ENCODE assay signal across 46 mouse cellular contexts in the genomic region with DNA sequence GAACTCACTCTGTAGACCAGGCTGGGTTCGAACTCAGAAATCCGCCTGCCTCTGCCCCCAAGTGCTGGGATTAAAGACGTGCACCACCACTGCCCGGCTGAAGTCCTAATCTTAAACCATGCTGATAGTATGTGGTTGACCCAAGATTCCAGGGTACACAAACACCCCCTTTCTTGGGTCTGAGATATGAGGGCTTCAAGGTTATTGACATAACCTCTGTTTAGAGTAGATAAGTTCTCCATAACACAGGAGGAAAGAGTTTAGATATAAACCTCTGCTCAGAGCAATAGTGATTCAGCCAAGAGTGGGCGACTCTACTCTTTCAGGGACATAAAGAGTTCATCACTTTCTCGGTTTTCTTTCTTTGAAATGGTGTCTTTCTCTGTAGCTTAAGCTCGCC. TPM values are rescaled to one million over a fixed set of nuclear protein-coding genes. Genes with fewer than 3 reads are reported as not detected.
"Had no signal": no experiment of that assay in that cellular context is flagged by ENCODE, and none has a peak within 500 bp of the region (broad histone marks: within the 10 kb centered on the region; RNA-seq: fewer than 3 reads in every experiment).

No protein-coding gene starts in this region.

- H3K9ac ChIP-seq: limb, embryonic 12.5 days; limb, embryonic 13.5 days; limb, embryonic 15.5 days; liver, embryonic 12.5 days; liver, embryonic 13.5 days; liver, embryonic 14.5 days; liver, embryonic 15.5 days; liver, postnatal 0 days; lung, embryonic 14.5 days; lung, embryonic 15.5 days; midbrain, embryonic 12.5 days; midbrain, embryonic 13.5 days; midbrain, embryonic 15.5 days; neural tube, embryonic 12.5 days; neural tube, embryonic 13.5 days had no signal

- H3K4me1 ChIP-seq: limb, embryonic 10.5 days; limb, embryonic 12.5 days; liver, embryonic 12.5 days; liver, embryonic 13.5 days; liver, embryonic 15.5 days; neural tube, embryonic 12.5 days had no signal

- DNase-seq: left cerebral cortex, postnatal 4 days; liver; liver, embryonic 13.5 days; liver, postnatal 0 days; lung, adult 18-20 months; lung, adult 2 months; lung, embryonic 14.5 days; lung, postnatal 10 days; lung, postnatal 14 days; lung, postnatal 36 days; lung, postnatal 4 days; midbrain, embryonic 14.5 days had no signal

- H3K9me3 ChIP-seq: limb, embryonic 10.5 days; limb, embryonic 12.5 days; limb, embryonic 13.5 days; limb, embryonic 15.5 days; liver, embryonic 12.5 days; liver, embryonic 13.5 days; liver, embryonic 15.5 days; lung, embryonic 15.5 days; megakaryocyte, embryonic 14.5 days; midbrain, embryonic 10.5 days; midbrain, embryonic 12.5 days; midbrain, embryonic 13.5 days; midbrain, embryonic 15.5 days; neural tube, embryonic 12.5 days; neural tube, embryonic 13.5 days had no signal

- ATAC-seq: liver, embryonic 12.5 days; liver, postnatal 0 days; midbrain, embryonic 13.5 days; midbrain, embryonic 15.5 days; midbrain, embryonic 16.5 days had no signal

- H3K4me2 ChIP-seq: limb, embryonic 12.5 days; limb, embryonic 13.5 days; limb, embryonic 15.5 days; liver, embryonic 11.5 days; liver, embryonic 12.5 days; liver, embryonic 13.5 days; liver, embryonic 15.5 days; lung, embryonic 14.5 days; lung, embryonic 15.5 days; midbrain, embryonic 11.5 days; midbrain, embryonic 12.5 days; midbrain, embryonic 13.5 days; midbrain, embryonic 15.5 days; neural tube, embryonic 12.5 days; neural tube, embryonic 13.5 days had no signal

- H3K36me3 ChIP-seq: limb, embryonic 10.5 days; limb, embryonic 12.5 days; limb, embryonic 13.5 days; limb, embryonic 15.5 days; liver, embryonic 12.5 days; liver, embryonic 13.5 days; liver, embryonic 15.5 days; lung, embryonic 15.5 days; midbrain, embryonic 10.5 days; midbrain, embryonic 12.5 days; midbrain, embryonic 13.5 days; midbrain, embryonic 15.5 days; neural tube, embryonic 12.5 days; neural tube, embryonic 13.5 days had no signal

- H3K27ac ChIP-seq: limb, embryonic 10.5 days; limb, embryonic 12.5 days; limb, embryonic 13.5 days; limb, embryonic 15.5 days; liver, embryonic 12.5 days; liver, embryonic 13.5 days; liver, embryonic 14.5 days; liver, embryonic 15.5 days; lung, embryonic 15.5 days; macrophage; midbrain, embryonic 10.5 days; midbrain, embryonic 12.5 days; midbrain, embryonic 13.5 days; midbrain, embryonic 15.5 days; neural tube, embryonic 12.5 days; neural tube, embryonic 13.5 days had no signal

- H3K27me3 ChIP-seq: limb, embryonic 12.5 days; limb, embryonic 13.5 days; limb, embryonic 15.5 days; liver, embryonic 12.5 days; liver, embryonic 13.5 days; liver, embryonic 15.5 days; lung, embryonic 15.5 days; megakaryocyte, embryonic 14.5 days; midbrain, embryonic 12.5 days; midbrain, embryonic 13.5 days; midbrain, embryonic 15.5 days; neural tube, embryonic 12.5 days; neural tube, embryonic 13.5 days had no signal

- H3K4me3 ChIP-seq: limb, embryonic 10.5 days; limb, embryonic 12.5 days; limb, embryonic 13.5 days; limb, embryonic 15.5 days; liver, embryonic 12.5 days; liver, embryonic 13.5 days; liver, embryonic 15.5 days; lung, embryonic 15.5 days; megakaryocyte, embryonic 14.5 days; midbrain, embryonic 10.5 days; midbrain, embryonic 12.5 days; midbrain, embryonic 13.5 days; midbrain, embryonic 15.5 days; myocyte; neural tube, embryonic 12.5 days; neural tube, embryonic 13.5 days had no signal

RNA-seq across cellular contexts. Expression of a gene that starts 30.5 kb away (rescaled TPM):
- total RNA-seq: left cerebral cortex, postnatal 10 days; left cerebral cortex, postnatal 14 days; left cerebral cortex, postnatal 25 days; left cerebral cortex, postnatal 36 days; left cerebral cortex, postnatal 4 days; liver, adult 2 months; megakaryocyte progenitor cell, adult 5-6 weeks; megakaryocyte, adult 5-6 weeks; megakaryocyte-erythroid progenitor cell, adult 5-6 weeks; midbrain, postnatal 0 days; monocyte, adult 5-6 weeks had no signal
- polyA plus RNA-seq: limb, embryonic 10.5 days; limb, embryonic 11.5 days; limb, embryonic 12.5 days; limb, embryonic 13.5 days; limb, embryonic 14.5 days; limb, embryonic 15.5 days; liver, adult 2 months; liver, embryonic 11.5 days; liver, embryonic 12.5 days; liver, embryonic 13.5 days; liver, embryonic 14.5 days; liver, embryonic 15.5 days; liver, embryonic 16.5 days; liver, postnatal 0 days; lung, adult 2 months; lung, embryonic 15.5 days; macrophage; midbrain, embryonic 10.5 days; midbrain, embryonic 11.5 days; midbrain, embryonic 12.5 days; midbrain, embryonic 13.5 days; midbrain, embryonic 14.5 days; midbrain, embryonic 15.5 days; midbrain, embryonic 16.5 days; midbrain, postnatal 0 days; myocyte; neural tube, embryonic 11.5 days; neural tube, embryonic 12.5 days; neural tube, embryonic 13.5 days had no signal
